Mouse (Mus musculus) splenic B cell, adult 2 months (primary cell): ENCODE measurements around the gene Iffo2.

Source experiments
- DNase-seq: peaks from one replicate; pipeline ENCODE4 v3.0.0-alpha.2; 2011; ENCODE audit warnings: low read depth, low spot score
- H3K27me3 ChIP-seq: 2 replicates; pipeline ENCODE4 v1.6.1; 2012; ENCODE audit warnings: mild to moderate bottlenecking, low read length, moderate library complexity, mixed read lengths; ENCODE audit not compliant: control insufficient read depth, poor library complexity, insufficient read depth, severe bottlenecking
- H3K36me3 ChIP-seq: 2 replicates; pipeline ENCODE4 v1.6.1; 2012; ENCODE audit warnings: mild to moderate bottlenecking, low read length, moderate library complexity, mixed read lengths; ENCODE audit not compliant: control insufficient read depth, poor library complexity, insufficient read depth, severe bottlenecking

Iffo2 gene

DNA sequence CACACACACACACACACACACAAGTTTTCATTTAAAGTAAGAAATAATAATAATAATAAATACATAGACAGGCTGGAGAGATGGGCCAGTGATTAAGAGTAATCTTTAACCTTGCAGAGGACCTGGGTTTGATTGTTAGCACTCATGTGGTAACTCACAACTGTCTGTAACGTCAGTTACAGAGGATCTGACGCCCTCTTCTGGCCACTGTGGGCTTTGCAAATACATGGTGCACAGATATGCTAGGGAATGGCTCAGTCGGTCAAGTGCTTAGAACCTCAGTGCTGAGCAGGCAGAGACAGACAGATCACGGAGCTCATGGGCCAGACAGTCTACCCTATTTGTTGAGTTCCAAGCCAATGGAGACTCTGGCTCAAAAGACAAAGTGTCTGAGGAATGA lies 24.6 kb upstream of the Iffo2 start:
- no peak for DNase-seq

DNA sequence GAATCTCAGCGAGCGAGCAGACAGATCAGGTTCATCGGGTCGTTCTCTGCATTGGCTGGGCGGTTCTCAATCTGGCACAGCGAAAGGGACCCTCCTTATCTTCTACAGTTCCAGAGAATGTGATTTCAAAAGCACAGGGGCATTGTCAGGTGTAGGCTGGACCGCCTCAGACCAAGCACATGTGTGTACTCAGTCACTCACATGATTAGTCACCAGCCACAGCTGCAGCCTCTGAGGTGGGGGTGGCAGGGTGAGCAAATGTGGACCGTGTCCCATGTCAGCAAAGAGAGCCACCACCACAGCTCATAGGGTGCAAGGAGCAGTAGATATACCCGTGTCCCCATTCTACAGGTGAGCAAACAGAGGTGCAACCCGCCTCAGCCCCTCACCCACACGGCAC lies 23.6 kb upstream of the Iffo2 start:
- DNase-seq, result no peak
- Histone ChIP-seq H3K36me3 (no peaks in the 10 kb centered on the region), H3K27me3 (no peaks in the 10 kb centered on the region)

More for the DNA sequence above, 24.6 kb upstream of the Iffo2 start:
- no peaks in the 10 kb centered on the region for H3K27me3 ChIP-seq
- no peaks in the 10 kb centered on the region for H3K36me3 ChIP-seq

DNA sequence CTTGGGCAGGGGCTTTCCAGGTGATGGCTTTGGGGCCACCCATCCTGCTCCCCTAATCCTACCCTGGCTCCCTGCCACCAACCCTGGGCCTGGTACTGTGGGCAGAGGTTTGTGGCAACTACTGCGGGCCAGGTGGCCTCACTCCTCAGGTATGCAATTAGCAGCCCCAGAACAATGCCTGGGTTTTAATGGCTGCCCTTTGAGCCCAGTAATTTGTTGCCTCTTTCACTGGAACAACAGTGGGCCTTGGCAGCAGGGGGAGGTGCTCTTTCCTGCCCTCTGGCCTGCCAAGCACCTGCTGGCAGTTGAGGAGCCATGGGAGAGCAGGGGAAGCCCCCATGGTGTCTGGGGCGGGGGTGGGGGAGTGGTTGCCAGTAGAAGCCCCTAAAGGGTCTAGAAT lies 21.3 kb upstream of the Iffo2 start:
- Histone ChIP-seq H3K36me3 (no peaks in the 10 kb centered on the region), H3K27me3 (no peaks in the 10 kb centered on the region; the same call in 1 of the 2 replicates)
- no peak for DNase-seq

DNA sequence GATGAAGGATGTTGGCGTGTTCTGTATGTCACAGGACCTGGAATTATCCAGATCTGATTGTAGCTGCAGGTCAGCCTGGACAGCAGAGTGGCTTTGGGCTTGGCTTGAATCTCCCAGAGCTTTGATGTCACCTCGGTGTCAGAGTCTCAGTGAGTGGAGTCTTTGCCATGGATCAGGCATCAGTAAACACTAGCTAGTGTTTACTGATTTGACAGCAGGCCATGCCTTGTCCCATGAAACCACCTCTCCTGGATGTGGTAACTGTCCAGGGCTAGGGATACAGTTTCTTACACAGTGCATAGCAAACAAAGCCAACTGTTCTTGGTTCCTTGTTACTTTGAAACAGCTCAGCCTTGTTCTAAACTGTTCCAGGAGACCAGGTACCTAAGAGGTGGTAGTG lies 18.8 kb upstream of the Iffo2 start:
- no peak for DNase-seq
- Histone ChIP-seq H3K36me3 (no peaks in the 10 kb centered on the region), H3K27me3 (no peaks in the 10 kb centered on the region; the same call in 1 of the 2 replicates)

DNA sequence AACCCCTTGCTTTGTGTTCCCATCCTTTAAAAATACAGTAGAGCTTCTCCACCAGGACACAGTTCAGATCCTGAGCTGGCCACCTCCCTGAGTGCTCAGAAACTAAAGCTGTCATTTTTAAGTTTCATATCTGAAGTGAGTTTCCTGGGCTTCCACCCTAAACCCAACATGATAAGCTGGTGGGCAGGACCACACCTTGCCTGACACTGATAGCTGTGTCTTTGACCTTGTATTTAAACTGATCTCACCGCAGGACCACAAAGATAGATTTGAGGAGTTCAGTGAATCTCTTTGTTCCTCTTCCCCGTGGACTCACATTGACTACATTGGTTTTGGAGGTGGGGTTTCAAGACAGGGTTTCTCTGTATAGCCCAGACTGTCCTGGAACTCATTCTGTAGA lies 17.4 kb upstream of the Iffo2 start:
- H3K36me3 ChIP-seq, result no peaks in the 10 kb centered on the region
- DNase-seq, result no peak
- no peaks in the 10 kb centered on the region; the same call in 1 of the 2 replicates for H3K27me3 ChIP-seq

DNA sequence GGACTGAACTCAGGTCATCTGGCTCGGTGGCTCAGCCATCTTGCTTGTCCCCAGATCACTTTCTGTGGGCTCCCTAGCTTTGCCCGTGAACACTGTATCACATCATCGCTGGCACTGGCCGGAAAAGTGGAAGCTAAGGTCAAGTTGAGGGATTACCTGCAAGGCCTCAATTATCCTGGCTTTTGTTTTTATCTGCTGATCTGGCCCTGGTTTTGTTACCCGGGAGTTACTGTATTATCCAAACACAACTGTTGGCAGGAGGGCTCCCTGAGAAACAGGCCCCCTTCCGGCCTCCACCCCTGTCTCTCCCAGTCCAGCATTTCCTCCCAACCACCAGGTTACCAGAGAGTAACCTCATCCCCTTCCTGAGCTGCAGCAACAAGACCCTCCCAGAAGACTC lies 11.1 kb upstream of the Iffo2 start:
- Histone ChIP-seq H3K36me3 (no peaks in the 10 kb centered on the region), H3K27me3 (no peaks in the 10 kb centered on the region; the same call in 1 of the 2 replicates)
- DNase-seq, result no peak

DNA sequence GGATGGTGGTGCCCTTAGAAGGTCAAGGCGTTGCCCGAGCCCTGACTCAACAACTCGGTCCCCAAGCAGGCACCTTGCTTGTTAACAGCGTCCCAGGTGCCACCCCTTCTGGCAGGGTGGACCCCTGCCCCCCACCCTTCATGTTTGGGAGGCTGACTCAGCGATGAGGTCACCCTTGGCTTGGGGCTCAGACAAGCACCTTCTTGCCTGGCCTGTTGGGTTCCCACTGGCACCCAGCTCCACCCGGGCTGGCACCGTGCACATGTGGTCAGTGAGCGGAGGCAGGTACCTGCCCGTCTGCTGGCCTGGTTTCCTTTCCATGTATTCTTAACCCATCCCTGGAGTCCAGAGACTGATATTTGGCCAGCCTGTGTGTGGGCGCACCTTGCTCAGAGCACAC lies 8.4 kb upstream of the Iffo2 start:
- Histone ChIP-seq H3K36me3 (no peaks in the 10 kb centered on the region), H3K27me3 (no peaks in the 10 kb centered on the region; the same call in 1 of the 2 replicates)
- no peak for DNase-seq

DNA sequence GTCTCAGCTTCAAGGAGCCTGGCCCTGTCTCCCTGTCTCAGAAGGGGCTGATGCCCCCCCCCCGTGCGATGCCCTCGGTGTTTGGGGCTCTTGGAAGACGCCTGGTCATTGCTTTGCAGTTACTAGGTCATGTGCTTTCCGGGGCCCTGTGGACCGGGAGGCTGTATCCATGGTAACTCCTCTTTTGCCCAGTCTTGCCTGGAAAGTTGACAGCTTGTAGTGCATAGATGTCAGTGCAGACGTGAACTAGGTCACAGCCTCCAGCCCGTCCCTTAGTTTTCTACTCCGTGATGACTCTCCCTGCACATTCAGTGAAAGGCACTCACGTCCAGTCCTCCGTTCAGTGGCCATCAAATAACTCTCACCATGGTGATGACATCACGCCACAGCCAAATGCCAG lies 3.9 kb upstream of the Iffo2 start:
- Histone ChIP-seq H3K36me3 (no peaks in the 10 kb centered on the region), H3K27me3 (no peaks in the 10 kb centered on the region)
- DNase-seq, result no peak

DNA sequence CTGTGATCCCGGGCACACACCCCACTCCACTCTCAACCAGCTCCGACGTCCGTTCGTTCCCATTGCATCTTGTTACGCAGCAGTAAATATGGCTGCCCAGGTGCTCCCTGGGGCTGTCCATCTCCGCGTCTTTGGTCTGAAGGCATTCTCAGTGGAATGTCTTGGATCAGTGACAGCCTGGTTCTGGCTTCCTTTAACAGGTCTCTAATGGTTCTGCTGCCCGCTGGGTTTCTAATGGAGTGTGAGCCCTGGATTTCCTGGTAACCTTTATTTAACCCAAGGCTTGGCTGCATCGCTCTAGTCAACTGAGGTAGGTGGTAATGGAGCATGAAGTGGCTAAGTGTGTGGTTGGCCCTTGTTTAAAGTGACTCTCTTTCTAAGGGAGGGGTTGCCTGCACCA lies 1.7 kb downstream of the Iffo2 start:
- no peak for DNase-seq
- Histone ChIP-seq H3K36me3 (no peaks in the 10 kb centered on the region), H3K27me3 (no peaks in the 10 kb centered on the region)

DNA sequence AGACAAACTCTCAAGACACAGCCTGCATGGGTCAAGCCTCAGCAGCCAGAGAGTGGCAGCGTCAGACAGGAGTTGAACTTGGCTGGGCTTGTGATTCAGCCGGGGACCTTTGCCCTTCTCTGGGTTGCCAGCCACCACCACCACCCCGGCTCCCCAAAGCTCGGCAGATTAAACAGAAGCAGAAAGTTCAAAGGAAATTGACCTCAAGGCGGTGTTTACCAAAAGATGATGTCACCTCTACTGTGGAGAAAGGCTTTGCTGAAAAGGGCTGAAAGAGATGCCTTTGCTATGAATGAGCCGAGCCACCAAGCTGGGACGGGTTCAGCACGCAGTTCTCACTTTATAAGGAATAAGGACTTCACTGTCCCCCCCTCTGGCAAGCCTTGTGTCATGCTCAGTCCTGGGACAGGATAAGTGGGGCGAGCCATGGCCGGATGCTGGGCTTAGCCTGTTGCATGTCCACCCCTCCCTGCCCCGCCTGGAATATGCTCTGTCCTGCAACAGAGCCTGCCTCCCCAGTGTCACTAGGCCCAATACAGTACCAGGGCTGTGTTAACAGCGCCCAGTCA lies 4.9 kb downstream of the Iffo2 start:
- Histone ChIP-seq H3K27me3 (no peaks in the 10 kb centered on the region), H3K36me3 (no peaks in the 10 kb centered on the region)
- DNase-seq, result no peak

DNA sequence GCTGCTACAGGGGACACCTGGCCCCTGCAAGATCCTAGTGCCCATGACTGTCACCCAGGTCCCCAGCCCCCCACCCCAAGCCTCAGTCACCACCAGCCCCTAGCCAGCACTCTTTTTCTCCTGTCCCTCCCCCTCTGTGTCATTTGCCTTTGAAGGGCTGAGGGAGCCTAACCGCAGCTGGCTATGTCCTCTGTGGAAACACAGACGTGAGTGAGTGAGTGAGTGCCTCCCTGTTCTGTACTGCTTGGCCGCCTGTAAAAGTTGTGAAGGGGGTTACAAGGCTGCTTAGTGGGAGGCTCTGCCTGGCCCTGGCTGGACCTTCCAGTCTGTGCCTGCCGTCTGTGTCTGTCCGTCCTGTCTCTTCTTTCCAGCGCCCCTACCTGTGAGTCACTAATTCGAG lies 5.4 kb downstream of the Iffo2 start:
- no peaks in the 10 kb centered on the region for H3K27me3 ChIP-seq
- no peaks in the 10 kb centered on the region for H3K36me3 ChIP-seq
- DNase-seq, result no peak

DNA sequence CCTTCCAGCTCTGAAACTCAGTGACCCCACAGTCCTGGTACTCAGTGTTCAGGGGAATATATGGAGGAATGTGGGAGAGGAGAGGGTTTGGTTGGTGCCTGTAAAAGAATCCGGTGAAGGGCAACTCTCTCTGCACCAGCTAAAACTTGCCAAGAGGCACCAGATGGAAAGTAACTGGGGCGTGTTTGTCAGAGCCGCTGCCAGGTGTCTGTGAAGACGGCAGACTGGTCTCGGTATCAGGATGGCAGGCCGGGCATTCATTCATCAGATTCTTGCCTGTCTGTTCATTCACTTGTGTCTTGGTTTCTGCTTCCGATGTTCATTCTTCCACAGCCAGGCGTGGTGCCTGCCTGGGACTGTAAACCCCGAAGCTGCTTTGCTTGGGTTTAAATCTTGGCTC lies 6.4 kb downstream of the Iffo2 start:
- DNase-seq, result no peak
- Histone ChIP-seq H3K27me3 (no peaks in the 10 kb centered on the region), H3K36me3 (no peaks in the 10 kb centered on the region)

DNA sequence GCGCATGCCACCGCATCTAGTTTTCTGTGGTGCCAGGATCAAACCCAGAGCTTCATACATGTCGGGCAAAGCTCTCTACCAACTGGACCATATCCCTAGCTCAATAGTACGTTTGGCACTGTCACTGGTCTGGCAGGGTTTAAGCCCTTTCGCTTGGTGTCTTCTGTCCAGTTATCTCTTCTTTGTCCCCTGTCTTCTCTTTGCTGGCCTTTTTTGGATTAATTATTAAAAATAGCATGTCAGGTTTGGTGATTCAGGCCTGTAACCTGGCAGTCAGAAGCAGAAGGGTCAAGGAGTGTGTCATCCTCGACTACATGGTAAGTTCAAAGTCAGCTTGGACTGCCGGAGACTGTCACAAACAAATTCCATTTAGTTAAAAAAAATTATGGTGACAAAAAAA lies 10.4 kb downstream of the Iffo2 start:
- Histone ChIP-seq H3K36me3 (no peaks in the 10 kb centered on the region), H3K27me3 (no peaks in the 10 kb centered on the region)
- DNase-seq, result no peak

DNA sequence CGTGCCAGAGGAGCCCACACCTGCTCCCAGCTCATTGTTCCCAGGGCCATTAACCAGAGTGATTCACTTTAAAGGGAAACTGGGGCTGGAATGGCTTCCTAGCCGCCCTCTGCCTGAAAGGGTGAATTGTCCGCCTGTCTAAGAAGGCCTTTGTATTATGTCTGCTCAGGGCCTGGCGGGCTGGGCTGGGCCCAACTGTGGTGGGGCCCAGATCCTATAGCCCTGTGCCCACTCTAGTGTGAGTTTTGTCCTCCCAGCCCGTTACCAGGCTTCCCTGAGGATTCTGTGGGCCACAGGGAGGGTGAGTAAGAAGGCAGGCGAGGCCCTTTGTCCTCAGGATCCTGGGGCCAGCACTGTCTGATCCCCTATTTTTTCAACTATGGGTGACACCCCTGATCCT lies 15.4 kb downstream of the Iffo2 start:
- Histone ChIP-seq H3K36me3 (no peaks in the 10 kb centered on the region), H3K27me3 (no peaks in the 10 kb centered on the region)
- no peak for DNase-seq

DNA sequence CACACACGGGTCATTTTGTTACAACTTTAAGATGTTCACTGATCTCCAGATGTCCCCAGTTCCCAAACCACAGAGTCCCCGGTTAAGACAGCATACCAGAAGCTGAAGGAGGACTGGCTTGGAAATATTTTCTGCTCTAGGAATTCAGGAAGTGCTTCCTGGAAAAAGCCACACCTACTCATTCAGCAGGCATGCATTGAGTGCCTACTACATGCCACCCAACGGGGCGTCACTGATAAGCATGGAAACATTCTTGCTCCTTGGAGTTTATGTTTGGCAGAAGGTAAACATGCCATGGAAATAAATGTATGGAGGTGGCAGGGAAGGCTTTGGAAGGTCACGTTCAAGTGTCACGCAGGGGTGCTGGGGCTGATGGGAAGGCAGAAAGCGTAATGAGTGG lies 19.1 kb downstream of the Iffo2 start:
- no peak for DNase-seq
- H3K27me3 ChIP-seq, result no peaks in the 10 kb centered on the region

DNA sequence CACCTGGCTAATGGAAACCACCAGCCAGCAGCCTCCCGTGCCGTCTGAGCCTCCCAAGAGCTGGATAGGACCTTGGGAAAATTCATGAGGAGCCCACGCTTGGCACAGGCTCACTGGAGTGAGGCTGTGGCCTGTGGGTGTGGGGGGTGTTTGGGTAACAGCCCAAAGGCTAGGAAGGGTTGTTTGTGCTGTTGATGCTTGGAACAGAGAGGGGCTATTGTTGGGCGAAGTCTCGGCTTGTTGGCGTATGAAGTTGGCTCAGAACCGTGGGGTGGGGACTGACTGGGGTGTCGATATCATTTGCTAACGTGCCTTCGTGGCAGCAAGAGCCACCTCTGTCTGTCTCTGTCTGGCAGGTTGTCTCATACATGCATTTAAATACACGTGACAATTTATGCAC lies 24.9 kb downstream of the Iffo2 start:
- no peak for DNase-seq
- no peaks in the 10 kb centered on the region for H3K36me3 ChIP-seq

More for the DNA sequence above, 19.1 kb downstream of the Iffo2 start:
- H3K36me3 ChIP-seq, result no peaks in the 10 kb centered on the region

More for the DNA sequence above, 24.9 kb downstream of the Iffo2 start:
- no peaks in the 10 kb centered on the region for H3K27me3 ChIP-seq
